Mouse (Mus musculus) gastrocnemius, postnatal 4 days (tissue): ENCODE measurements at regions not wholly inside any gene's neighbourhood (a gene's known extent, or its start where the extent isn't known, plus 50 kb on each side); places are given as distances from the start of the nearest gene placed in this dataset. TPM values are rescaled to one million over a fixed set of nuclear protein-coding genes. Genes with fewer than 3 reads are reported as not detected.

Experiments
- microRNA-seq: library from miRNA; unstranded; fragments of <30 nt; microRNA quantifications from one replicate; pipeline ENCODE4 v1.2.0, GENCODE M21; 2021

Small RNA genes in the stretch of these regions (microRNA-seq; reads per million reads assigned to microRNA genes)
- gene Gm26472: not detected
